Mouse (Mus musculus) thymus, postnatal 36 days (tissue): Measurements from ENCODE around the gene Fancc.
A peak's percentile ranks its signal among the peaks of the same experiment; 100 is the strongest.
"Not testable (repeated sequence)": the region's sequence is repeated elsewhere in the genome, so short reads cannot be mapped to it uniquely, and the experiment has no call there.

ENCODE experiments used
- DNase-seq, 2 experiments: peaks; one replicate each; pipeline ENCODE4 v3.0.0; 2022; ENCODE audit warnings: mixed read lengths in 2 of 2

The Fancc gene

DNA sequence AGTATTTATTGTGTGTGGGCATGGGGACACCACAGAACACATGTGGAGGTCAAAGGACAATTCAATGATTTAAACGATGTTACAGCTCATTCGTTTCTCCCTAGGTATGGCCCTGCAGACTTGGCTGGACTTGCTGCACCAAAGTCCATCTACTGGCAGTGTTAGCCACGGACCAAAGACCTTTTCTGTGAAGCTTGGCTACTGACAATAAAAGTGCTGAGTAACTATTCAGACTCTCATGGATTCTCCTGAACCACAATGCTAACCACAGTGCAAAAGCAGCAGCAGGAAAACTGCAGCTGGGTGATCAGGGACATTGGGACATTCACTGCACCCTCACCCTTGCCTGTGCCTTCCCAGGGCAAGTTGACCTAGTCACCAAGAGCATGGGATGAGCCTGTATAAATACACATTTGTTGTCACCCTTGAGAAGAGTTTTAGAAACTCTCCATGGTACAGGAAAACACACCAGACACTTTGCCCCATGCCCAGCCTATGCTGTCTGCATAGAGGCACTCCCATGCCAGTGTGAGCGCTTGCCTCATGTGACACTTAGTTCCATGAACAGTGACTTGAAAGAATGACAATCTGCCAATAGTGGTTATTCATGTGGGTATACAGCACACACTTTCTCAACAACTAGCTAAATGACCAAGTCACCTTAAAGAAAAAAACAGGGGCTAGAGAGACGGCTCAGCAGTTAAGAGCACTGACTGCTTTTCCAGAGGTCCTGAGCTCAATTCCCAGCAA, 151.4 kb downstream of the Fancc start:
- no peak for DNase-seq

DNA sequence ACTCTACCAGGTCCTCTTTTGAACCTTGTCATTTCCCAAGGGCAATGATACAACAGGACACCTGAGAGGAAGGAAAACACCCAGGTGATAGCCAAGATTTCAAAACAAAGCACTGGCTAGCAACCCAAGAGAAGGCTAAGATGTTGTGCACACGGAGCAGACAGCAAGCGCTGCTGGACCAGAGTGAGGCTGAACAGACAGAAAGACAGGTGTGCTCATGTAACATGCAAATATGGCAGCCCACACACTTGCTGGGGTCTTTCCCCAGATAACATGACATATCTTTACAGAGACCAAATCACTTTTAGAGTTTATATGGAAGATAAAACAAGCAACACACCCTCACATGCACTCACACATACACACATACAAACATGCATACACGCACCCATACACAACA, 152.6 kb downstream of the Fancc start:
- no peak for DNase-seq

DNA sequence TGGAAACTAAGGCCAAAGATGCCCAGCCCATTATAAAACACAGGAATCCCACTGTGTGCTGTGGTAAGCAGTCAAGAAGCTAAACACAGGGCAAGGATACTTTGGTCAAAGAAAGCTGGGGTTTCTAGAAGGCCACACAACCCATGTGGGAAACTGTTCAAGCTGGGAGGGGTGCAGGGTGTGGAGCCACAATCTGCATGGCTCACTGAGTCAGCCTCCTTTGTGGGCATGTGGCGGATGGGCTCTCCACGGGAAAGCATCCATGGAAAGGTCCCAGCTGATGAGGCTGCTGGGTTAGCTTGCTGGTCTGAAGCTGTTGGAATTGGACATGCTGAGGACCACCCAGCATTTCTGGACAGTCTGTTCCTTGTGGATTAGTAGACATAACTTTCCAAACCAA, 154.3 kb downstream of the Fancc start:
- DNase-seq, result no peak

DNA sequence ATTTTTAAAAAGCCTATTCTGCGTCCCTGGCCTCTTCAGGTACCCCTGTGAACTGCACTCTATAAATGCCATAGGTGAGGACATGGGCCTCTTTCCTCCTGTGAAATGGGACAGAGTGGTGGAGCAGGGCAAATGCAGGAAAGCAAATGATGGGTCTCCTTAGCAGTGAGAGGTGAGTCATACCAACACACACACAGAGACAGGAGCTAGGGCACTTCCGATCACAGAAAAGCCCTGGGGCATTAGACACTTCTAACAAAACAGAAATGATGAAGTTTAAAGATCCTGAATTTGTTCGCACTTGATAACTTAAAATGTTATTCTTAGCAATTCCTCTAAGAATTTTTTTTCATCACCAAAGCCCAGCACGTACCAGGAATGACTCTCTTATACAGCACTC, 157.1 kb downstream of the Fancc start:
- DNase-seq, result no peak

DNA sequence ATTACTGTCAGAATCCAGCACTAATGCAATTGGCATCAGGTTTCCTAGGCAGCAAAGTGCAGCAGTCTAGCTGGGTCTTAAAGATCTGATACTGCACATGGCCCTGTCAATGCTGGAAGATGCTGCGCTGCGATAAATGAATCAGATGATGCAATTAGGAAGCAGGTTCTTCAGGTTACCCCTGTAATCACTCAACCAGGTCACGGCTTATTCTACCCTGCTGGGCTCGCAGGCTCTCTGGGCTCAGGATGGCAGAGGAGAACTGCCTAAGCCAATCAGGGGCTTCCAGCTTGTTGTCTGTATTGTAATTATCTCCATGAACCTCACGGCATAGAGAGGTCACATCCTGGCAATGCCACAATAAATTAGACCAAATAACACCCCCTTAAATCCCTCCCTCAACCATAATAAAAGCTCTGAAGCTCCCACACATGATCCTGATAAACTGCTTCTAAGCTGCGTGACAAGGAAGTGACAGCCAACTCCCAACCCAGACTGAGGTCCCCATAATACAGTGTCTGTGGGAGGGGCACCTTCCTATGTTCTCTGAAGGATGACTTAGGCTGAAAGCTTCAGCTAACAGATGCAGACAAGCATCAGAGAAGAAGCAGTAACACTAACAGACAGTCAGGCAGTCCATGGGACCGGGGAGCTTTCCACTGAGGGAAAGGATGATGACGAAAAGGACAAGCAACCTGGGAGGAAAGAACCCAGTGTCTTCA, 159.7 kb downstream of the Fancc start:
- no peak for DNase-seq

DNA sequence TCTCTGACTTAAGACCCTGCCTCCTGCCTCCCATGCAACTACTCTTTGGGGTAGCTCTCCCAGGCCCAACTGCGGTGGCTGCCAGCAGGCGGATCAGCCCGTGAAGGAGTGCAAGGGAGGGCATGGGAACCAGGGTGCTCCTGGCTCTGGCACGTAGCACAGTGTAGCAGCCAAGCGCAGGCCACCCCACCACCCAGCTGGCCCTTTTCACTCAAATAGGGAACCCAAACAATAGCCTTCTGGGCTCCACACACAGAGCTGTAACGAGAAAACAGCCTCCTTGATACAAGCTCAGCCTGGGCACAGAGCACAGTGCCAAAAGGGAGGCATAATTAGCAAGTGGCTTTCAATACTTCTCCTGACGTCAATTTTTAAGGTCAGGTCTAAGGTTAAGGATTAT, 160.7 kb downstream of the Fancc start:
- no peak for DNase-seq

DNA sequence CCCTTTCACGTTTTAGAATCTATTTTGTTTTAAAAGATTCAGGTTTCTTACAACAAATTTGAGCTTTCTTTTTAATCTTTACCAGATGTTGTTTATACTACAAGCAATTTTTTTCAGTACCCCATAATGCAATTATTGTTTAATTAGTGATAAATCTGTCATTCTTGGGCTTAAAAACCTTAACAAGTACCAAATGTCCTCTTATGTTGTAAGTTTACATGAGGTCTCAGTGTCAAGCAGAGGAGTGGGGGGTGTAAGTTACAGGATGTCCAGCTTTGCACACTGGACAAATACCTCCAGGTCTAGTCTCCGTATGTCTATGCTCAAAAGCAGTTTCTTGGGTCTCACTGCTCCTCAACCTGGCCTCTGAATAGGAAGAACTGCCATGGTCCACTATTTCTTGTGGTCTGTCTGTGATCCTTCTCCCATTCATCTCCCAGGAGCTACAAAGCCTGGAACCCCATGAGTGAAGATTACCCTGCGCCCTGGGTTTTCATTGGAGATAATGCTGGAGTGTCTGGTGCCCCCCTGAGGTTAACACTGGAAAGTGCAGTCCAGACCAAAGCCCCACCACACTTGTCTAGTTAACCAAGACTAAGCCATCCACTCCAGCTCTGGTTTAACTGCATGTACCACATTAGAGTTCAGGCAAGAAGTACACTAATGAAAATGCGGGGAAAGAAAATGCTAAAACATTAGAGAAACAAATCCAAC, 161.5 kb downstream of the Fancc start:
- DNase-seq, result peak in 1 of 2 experiments; percentile 32

DNA sequence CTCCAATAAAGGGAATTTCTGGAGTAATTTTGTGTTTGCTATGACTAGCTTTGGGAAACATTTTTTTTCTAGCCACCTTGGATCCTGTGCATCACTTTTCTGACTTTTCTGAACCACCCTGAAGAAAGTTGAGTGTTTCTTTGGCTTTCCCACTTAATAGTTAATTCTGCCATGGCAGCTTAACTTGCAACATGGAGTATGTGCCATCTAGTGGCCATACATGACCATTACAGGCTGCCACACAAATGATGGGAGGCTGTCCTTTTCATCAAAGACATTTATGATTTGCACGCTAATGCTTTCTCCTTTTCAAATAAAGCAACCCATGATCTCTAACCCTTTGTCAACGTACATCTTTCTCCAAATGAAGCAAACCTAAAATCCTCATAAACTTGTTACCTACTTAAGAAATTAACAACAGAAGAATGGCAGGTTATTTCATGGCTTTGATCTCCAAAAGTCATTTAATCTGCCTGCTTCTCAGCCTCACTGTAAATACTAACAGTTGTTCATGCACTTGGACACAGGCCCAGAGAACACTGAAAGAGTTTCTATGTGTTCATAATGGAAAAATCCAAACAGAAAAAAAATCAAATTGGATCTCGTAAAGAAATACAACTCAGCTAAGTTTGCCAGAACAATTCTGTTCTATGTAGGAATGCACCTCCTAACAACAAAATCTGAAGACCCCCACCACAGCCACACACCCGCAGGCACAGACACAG, 164.3 kb downstream of the Fancc start:
- peak; percentile 49 for DNase-seq

DNA sequence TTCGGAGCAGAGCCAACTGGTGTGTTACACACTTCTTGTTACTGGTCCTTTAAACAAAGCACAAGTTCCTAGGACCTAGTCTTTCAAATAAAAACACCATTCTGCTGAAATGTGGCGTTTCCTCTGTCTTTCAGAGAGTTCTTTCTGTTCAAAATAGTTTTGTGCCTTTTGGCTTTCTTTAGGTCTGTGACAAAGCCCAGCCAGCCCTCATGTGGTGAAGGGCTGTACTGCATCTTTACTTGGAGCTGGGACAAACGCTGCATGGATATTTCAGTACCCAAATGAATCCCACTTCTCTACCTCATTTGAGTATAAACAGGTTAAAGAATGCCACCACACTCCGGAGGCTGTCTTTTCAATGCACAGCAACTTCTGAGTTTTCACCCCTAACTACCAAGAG, 165.7 kb downstream of the Fancc start:
- peak; percentile 57 to 64 for DNase-seq

DNA sequence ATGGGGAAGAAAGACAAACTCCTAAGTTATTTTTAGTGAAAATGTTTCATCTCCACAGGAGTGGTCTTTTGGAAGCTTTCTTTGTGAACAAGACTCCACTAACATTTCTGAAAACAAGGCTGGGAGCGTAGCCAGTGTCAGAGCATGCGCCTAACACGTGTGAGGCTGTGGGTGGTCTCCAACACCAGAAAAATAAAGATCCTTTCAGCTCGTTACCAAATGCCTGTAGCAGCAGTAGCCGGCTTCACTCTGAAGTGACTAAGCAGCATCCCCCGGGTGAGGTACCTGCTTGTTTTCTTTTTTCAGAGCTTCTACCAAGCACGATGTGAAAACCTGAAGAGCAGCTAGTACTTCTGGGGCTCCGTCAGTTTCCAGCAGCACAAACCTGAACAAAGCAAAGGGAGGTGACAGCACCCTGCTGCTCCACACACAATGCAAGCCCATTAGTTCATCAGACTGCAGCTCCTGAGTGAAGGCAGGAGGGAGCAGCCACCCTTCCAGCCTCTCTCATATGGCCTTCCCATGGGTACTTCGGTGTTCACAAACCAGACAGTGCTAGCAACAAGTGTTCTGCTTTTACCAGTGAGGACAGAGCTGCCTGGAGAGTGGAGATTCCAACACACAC, 166.7 kb downstream of the Fancc start:
- DNase-seq, result no peak

DNA sequence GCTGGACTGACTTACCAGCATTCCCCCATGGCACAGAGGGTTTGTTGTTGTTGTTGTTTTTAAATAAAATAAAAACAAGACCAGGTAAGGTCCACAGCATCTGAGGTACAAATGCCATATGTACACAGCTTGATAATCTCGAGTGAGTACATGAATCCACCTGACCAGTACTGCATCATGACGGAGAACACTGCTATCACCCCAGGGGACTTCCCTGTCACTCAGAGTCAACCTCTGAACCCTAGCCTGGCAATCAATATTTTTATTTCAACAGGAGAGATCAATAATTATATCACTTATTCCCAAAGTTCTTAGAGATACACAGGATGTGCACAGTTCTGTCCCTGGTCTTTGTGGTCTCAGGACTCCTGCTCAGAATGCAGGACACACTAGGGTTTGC, 171.1 kb downstream of the Fancc start:
- no peak for DNase-seq

DNA sequence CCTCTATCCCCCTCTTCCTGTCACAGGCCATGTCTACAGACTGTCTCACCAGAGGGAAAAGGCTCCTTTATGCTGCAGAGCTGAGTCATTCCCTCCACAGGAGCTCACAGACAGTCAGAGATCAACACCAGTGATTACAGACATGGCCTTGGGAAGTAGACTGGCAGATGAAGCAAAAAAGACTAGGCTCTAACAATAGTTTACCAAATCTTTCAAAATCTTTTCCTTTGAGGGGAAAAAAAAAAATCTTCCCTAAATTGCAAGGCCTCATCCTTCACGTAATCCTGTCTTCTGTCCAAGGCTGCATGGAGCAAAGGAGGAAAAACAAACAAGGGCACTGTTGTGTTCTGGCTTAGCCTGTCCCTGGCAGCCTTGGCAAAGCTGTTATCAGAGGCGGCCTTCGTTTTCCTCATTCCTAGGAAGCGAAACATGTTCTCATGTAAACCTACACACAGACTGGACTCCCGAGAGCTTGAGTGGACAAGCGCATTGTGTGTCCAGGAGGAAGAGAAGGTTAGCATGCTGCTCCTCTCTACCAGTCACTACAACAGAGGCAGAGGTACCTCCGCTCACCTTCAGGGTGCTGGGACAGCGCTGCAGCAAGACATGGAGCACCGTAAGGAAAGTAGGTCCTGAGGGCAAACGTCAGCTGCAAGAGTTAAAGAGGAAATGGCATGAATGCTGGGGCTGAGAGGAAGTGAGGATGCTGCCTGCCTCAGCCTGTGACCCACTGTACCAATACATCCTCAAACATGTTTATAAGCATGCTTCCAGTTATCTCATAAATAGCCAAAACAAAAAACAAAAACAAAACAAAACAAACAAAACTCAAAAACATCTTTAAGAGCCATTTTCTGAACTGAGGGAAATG, 171.9 kb downstream of the Fancc start:
- no peak for DNase-seq

DNA sequence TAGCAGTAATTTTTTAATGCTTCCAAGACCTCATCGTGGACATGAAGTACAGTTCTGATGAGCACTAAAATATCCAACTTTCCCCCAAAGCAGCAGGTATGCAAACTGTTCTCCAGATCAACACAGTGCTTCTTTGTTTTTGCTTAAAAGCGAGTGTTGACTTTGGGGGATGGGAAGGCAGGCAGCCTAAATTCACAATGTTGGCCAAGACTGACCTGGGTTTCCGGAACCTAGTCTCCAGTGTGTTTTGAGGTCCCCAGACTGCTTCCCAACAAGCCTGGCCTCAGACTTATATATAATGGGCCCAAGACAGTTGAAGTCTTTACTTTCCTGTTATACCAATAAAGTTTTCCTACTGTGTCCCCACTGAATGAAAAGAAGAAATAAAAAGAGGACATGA, 172.8 kb downstream of the Fancc start:
- no peak for DNase-seq

DNA sequence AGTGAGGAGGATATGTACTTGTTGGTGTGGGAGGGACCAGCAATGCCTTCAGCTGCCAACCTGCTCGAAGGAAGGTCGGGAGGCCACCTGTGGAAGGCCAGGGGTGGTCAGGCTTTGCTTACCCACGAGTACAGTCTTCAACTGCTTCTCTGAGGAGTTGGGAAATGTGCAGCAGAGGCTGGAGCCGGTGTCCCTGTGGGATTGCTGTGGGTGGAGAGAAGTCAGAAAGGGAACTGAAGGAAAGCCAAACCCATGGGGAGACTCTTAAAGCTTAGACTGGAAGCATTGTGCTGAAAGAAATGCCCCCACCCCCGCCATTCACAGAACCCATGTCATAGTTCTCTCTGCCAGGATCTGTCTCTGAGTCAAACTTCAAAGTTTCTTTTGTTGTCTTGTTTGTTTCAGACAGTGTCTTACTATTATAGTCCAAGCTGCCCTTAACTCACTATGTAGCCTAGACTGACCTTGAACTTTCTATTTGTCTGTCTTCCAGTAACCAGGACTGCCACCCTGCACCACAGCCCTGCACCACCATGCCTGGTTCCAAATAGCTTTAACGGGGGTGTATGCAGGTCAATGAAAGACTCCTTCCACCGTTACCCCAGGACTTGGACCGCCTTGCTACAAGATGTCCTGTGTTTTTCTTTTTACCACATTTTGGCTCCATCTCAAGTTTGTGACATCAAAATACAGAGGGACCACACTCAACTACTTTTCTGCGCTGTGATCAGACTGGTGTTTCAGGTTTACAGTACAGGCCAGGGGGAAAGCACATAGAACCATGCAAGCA, 173.6 kb downstream of the Fancc start:
- DNase-seq, result no peak

DNA sequence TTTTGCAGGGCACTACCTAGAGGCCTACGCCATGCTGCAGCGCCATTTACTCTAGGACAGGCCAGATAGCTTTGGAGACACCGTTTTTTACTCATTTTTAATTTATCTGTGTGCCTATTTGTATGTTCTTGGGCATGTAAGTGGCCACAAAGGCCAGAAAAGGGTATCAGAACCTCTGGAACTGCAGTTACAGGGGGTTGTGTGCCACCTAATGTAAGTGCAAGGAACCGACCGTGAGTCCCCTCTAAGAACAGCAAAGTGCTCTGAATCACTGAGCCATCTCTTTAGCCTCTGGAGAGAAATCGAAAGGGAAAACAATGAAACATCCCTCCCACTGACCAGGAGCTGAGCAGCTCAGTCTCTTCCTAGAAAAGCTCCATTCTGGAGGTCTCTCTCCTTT, 174.3 kb downstream of the Fancc start:
- DNase-seq, result no peak

DNA sequence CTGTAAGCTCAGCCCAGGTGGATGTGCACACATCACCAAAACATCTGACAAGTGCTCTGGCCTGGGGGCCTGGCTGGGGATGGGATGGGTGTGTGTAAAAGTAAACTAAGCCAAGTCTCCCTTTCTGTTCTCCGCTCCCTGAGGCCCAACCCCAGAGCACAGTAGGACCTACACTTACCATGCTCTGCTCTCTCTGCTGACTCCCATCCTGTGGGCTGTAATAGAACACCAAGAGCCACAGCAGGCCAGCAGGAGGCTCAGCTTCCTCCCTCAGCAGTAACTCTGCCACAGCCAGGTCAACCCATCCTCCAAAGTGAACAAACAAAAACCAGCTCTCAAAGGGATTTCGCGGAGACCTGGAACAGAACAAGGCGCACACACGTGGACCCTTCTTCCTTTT, 175.4 kb downstream of the Fancc start:
- no peak for DNase-seq

DNA sequence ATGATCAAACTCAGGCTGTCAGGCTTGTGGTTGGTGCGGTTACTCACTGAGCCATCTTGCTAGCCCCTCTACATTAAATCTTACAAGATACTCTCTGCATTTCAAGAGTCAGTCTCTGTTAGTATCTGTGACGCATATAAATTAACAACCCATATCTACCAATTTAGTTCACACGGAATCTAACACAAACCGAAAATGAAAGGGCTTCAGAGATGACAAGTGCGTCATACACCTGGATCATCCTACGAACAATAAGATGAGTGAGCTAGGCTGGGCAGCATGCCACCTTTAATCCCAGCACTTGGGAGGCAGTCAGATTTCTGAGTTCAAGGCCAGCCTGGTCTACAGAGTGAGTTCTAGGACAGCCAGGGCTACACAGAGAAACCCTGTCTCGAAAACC, 177.3 kb downstream of the Fancc start:
- no peak for DNase-seq

DNA sequence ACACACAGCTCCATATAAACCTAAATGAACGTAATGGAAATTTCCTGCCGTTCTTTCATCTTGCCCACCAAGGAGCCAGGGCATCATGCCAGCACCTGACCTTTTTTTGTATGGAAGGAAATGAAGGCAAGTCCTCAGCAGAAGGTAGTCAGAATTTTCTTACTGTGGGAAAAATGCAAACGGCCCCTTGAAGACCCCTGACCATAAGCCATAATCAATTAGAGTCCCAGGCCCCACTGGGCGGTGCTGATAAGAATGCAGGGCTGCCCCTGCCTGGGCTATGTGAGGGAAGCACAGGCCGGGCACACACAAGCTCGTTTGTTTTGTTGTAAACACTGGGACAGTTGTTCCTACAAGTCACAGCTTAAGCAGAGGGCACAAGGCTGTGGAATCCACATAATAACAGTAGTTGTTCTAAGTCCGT, 179.4 kb downstream of the Fancc start:
- no peak for DNase-seq

DNA sequence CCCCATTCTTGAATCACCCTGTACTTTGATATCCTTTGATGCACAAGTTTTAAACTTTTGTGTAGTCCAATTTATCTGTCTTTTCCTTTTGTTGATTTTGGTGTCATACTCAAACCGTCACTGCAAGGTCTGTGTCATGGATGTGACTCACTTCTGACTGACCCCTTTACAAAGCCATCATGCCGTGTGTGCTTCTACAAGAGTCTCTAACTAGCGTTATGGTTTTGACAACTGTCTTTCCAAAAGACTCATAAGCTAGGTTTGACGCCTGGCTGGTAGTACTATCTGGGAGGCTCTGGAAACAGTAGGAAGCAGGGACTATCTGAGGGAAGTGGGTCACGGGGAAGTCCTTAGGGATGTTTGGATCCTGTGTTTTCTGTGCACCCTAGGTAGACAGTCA, 180.7 kb downstream of the Fancc start:
- DNase-seq, result no peak

DNA sequence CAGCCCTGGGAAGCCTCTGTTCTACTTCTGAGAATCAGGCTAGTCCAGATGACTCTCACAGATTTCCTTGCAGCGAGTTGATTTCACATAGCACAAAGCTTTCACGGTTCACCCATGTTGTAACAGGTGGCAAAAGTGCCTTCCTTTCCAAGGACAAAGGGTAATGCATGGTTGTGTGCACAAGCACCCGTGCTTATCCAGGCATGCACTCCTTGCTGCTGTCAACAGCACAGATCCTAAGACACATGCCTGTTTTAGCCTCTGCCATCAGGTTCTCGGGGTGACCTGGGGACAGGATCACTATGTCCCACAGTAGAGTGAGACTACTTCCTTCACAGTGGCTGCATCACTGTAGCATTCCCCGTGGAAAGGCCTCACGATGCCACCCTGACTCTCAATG, 181.3 kb downstream of the Fancc start:
- DNase-seq, result no peak

DNA sequence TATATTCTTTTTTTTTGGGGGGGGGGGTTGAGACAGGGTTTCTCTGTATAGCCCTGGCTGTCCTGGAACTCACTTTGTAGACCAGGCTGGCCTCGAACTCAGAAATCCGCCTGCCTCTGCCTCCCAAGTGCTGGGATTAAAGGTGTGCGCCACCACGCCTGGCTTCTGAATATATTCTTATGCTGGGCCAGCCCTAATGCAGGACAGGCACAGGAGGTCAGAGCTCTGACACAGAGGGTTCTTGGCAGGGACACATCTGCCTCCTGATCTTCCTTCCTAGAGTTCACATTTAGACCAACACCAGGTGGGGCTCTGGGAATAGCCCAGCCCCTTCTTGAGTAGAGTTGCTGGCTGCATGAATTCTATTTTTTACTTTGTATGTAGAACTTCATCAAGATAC, 182.0 kb downstream of the Fancc start:
- DNase-seq, result not testable (repeated sequence)
